Mouse (Mus musculus): ENCODE data around the gene Tbc1d23.
A peak's percentile ranks its signal among the peaks of the same experiment; 100 is the strongest.

DNA sequence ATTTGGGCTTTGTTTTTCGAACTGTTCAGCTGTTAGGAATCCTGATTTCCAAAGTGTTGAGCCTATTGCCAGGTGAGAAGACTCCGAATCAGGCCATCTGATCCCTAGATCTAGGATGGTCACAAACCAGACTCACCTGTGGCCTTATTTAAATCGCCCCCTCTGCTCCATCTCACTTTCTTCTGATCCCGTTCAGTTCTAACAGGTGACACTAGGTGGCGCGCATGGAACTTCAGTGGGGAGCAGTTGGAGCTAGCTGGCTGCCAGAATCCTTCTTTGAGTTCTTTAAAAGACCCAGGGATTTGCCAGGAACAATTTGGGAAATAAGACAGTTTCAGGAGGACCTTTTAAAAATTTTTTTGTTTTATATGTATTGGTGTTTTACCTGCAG, 12.5 kb upstream of the Tbc1d23 start:
- no peak for TF ChIP-seq POLR2A (IDR thresholded peaks at IDR 0.05; ENCODE audit: borderline replicate concordance, control insufficient read depth, low read depth, low read length)
- TF ChIP-seq CTCF (IDR thresholded peaks at IDR 0.05; ENCODE audit: control insufficient read depth, insufficient read depth, low read length) = peak; percentile 77

Measured in bone marrow, adult 2 months (tissue).